Mouse (Mus musculus): ENCODE results near the gene Mrps9. TPM values are rescaled to one million over a fixed set of nuclear protein-coding genes. Genes with fewer than 3 reads are reported as not detected.

Mrps9 gene
- total RNA-seq, 2 experiments from 2014 or later, result 112 to 114 TPM

GRCm38 (mm10) chr1:42905148-42905547, 54.1 kb downstream of the Mrps9 start:
- no peak for DNase-seq

- no peak for DNase-seq
Observed at GRCm38 (mm10) chr1:42906696-42907095, 55.7 kb downstream of the Mrps9 start.

GRCm38 (mm10) chr1:42907153-42907552, 56.1 kb downstream of the Mrps9 start:
- no peak for DNase-seq

GRCm38 (mm10) chr1:42915062-42915461, 64.0 kb downstream of the Mrps9 start:
- peak in 1 of 2 experiments; percentile 18 for DNase-seq

- DNase-seq, result no peak
Observed at GRCm38 (mm10) chr1:42916719-42917118, 65.7 kb downstream of the Mrps9 start.

- no peak for DNase-seq
Observed at GRCm38 (mm10) chr1:42917908-42918307, 66.9 kb downstream of the Mrps9 start.

GRCm38 (mm10) chr1:42923924-42924323, 72.9 kb downstream of the Mrps9 start:
- DNase-seq, result no peak

GRCm38 (mm10) chr1:42933613-42934012, 82.6 kb downstream of the Mrps9 start:
- DNase-seq, result no peak

- no peak for DNase-seq
Observed at GRCm38 (mm10) chr1:42948486-42948885, 97.5 kb downstream of the Mrps9 start.

- peak; percentile 16 to 30 for DNase-seq
Observed at GRCm38 (mm10) chr1:42952734-42953481, 101.9 kb downstream of the Mrps9 start, which contains the start of gene Gpr45. Gpr45 (plus strand) TSS chr1:42952872.

- DNase-seq, result no peak
Observed at GRCm38 (mm10) chr1:42953482-42953822, 102.4 kb downstream of the Mrps9 start.

Other genes with a start within 250 kb of the Mrps9 start
- gene Pou3f3, start 155.5 kb upstream of the Mrps9 start, total RNA-seq (2021), result under 1 TPM in 1 of 2 experiments, not detected in 1; 0.03 TPM
- not detected for gene Gpr45, start 101.6 kb downstream of the Mrps9 start, total RNA-seq (2021)
- gene Tgfbrap1, start 247.4 kb downstream of the Mrps9 start, total RNA-seq (2021), result 10 to 100 TPM; 14.2 to 15.1 TPM
- 10 to 100 TPM; 21.5 to 24.2 TPM for gene AI597479, start 247.5 kb downstream of the Mrps9 start, total RNA-seq (2021)